Mouse (Mus musculus) mesoderm, embryonic 11.5 days (tissue): ENCODE measurements around the gene Rfng.
"Not testable (repeated sequence)": the region's sequence is repeated elsewhere in the genome, so short reads cannot be mapped to it uniquely, and the experiment has no call there.

Source experiments
- DNase-seq: peaks from one replicate; pipeline ENCODE4 v3.0.0-alpha.2; 2012; ENCODE audit warnings: low read depth, low spot score

The Rfng gene

GRCm38 (mm10) chr11:120812068-120812467 lies 28.1 kb upstream of the Rfng start:
- no peak for DNase-seq

GRCm38 (mm10) chr11:120808010-120808409 lies 24.0 kb upstream of the Rfng start:
- DNase-seq = no peak

GRCm38 (mm10) chr11:120805375-120806298 lies 21.6 kb upstream of the Rfng start:
- DNase-seq = no peak

- DNase-seq = no peak
These were observed 20.8 kb upstream of the Rfng start for GRCm38 (mm10) chr11:120804769-120805168.

- no peak for DNase-seq
These were observed 20.3 kb upstream of the Rfng start for GRCm38 (mm10) chr11:120804274-120804673.

GRCm38 (mm10) chr11:120800061-120800904 lies 16.3 kb upstream of the Rfng start:
- peak; percentile 92 for DNase-seq

- DNase-seq = no peak
These were observed 15.4 kb upstream of the Rfng start for GRCm38 (mm10) chr11:120799316-120799890.

- DNase-seq = no peak
These were observed 14.2 kb upstream of the Rfng start for GRCm38 (mm10) chr11:120798244-120798643.

GRCm38 (mm10) chr11:120796614-120796946 lies 12.6 kb upstream of the Rfng start:
- DNase-seq = no peak

GRCm38 (mm10) chr11:120795756-120796613 lies 12.0 kb upstream of the Rfng start, which contains the start of gene Dus1l:
Gene Dus1l (minus strand): TSS chr11:120796403.
- DNase-seq = peak; percentile 99

- no peak for DNase-seq
These were observed 8.6 kb upstream of the Rfng start for GRCm38 (mm10) chr11:120792652-120793051.

GRCm38 (mm10) chr11:120789810-120790209 lies 5.8 kb upstream of the Rfng start:
- no peak for DNase-seq

- DNase-seq = no peak
These were observed 5.3 kb upstream of the Rfng start for GRCm38 (mm10) chr11:120789355-120789754.

- DNase-seq = not testable (repeated sequence)
These were observed 4.5 kb upstream of the Rfng start for GRCm38 (mm10) chr11:120788460-120788859.

- DNase-seq = no peak
These were observed 1.1 kb upstream of the Rfng start for GRCm38 (mm10) chr11:120785145-120785544.

GRCm38 (mm10) chr11:120783426-120784063 lies 462 bp downstream of the Rfng start:
- DNase-seq = no peak

GRCm38 (mm10) chr11:120781361-120781760 lies 2.6 kb downstream of the Rfng start:
- DNase-seq = not testable (repeated sequence)

- no peak for DNase-seq
These were observed 4.1 kb downstream of the Rfng start for GRCm38 (mm10) chr11:120779876-120780275.

GRCm38 (mm10) chr11:120777123-120777522 lies 6.9 kb downstream of the Rfng start:
- no peak for DNase-seq

- peak; percentile 95 for DNase-seq
These were observed 8.1 kb downstream of the Rfng start for GRCm38 (mm10) chr11:120775774-120776469.
